Mouse (Mus musculus) spleen, adult 2 months (tissue): ENCODE measurements around the gene Adcyap1r1.

Experiments
- CTCF ChIP-seq: fragments of 200-500 bp; IDR thresholded peaks from 2 replicates; pipeline ENCODE4 v1.5.1; 2011; ENCODE audit warnings: mild to moderate bottlenecking, inconsistent platforms; ENCODE audit not compliant: insufficient read depth, insufficient read length, insufficient replicate concordance; ENCODE audit errors: extremely low read depth
- POLR2A ChIP-seq: fragments of 200-500 bp; IDR thresholded peaks from 2 replicates; pipeline ENCODE4 v1.6.1; 2011; ENCODE audit warnings: low read depth, low read length, inconsistent platforms

- TF ChIP-seq POLR2A (no peak), CTCF (no peak)
Observed at GRCm38 (mm10) chr6:55443927-55444688, 7.7 kb upstream of the Adcyap1r1 start.
